Comparison of ENCODE assay signal across 16 mouse cellular contexts in the genomic region with DNA sequence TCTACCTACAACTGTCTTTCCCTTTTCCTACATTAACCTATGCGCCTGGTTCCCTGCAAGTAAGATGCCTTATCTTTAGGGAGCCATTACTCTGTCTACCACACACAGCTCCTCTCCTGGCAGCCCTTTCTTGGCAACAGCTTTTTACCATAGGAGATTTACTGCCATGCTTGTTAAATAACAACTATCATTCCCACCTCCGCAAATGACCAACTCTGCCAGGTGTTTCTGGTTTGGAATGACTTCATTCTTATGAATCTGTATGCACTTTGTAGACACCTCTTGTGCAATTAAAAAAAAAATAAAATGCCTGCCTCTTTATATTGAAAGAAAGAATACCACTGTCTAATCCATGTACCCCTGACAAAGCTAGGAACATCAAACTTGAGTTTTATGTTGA.
DNase-seq lines count a peak whose midpoint lies in the region; ATAC-seq and TF ChIP-seq lines count a peak whose summit lies in the region.
"Had no signal": no experiment of that assay in that cellular context is flagged by ENCODE, and none has a peak within 500 bp of the region (broad histone marks: within the 10 kb centered on the region; RNA-seq: fewer than 3 reads in every experiment).

No protein-coding gene starts in this region.

- no peaks in the 10 kb centered on the region for H3K9me3 ChIP-seq in hindbrain, embryonic 15.5 days
- no peaks in the 10 kb centered on the region for H3K9me3 ChIP-seq in hindbrain, embryonic 11.5 days (ENCODE audit: control insufficient read depth, low read length)
- no peaks in the 10 kb centered on the region for H3K9me3 ChIP-seq in limb, embryonic 13.5 days
- H3K9me3 ChIP-seq: limb, embryonic 15.5 days; liver, embryonic 15.5 days had no signal

- H3K4me3 ChIP-seq in hindbrain, embryonic 15.5 days, result no peak overlapping the region
- H3K4me3 ChIP-seq in hindbrain, embryonic 11.5 days (ENCODE audit: low read depth, low read length), result no peak overlapping the region
- H3K4me3 ChIP-seq in limb, embryonic 13.5 days, result no peak overlapping the region
- H3K4me3 ChIP-seq in kidney, adult 2 months (ENCODE audit: insufficient read depth, low read depth, low read length), result no peak overlapping the region
- H3K4me3 ChIP-seq: heart, embryonic 12.5 days; limb, embryonic 15.5 days; liver, embryonic 15.5 days had no signal

- no peak for TF ChIP-seq POLR2A in kidney, adult 2 months (IDR thresholded peaks at IDR 0.05; ENCODE audit: low read depth, low read length)

- H3K4me2 ChIP-seq in hindbrain, embryonic 15.5 days, result no peak overlapping the region
- H3K4me2 ChIP-seq in hindbrain, embryonic 11.5 days (replicated peaks; ENCODE audit: low read depth, low read length), result no peak overlapping the region
- no peak overlapping the region for H3K4me2 ChIP-seq in limb, embryonic 13.5 days (replicated peaks)
- H3K4me2 ChIP-seq: heart, embryonic 12.5 days; limb, embryonic 15.5 days; liver, embryonic 15.5 days had no signal

- no peaks in the 10 kb centered on the region for H3K36me3 ChIP-seq in hindbrain, embryonic 15.5 days
- H3K36me3 ChIP-seq in hindbrain, embryonic 11.5 days (ENCODE audit: control insufficient read depth, insufficient read depth, low read length), result no peaks in the 10 kb centered on the region
- H3K36me3 ChIP-seq in limb, embryonic 13.5 days, result no peaks in the 10 kb centered on the region
- no peaks in the 10 kb centered on the region for H3K36me3 ChIP-seq in kidney, adult 2 months (ENCODE audit: control insufficient read depth, insufficient read depth, low read length)
- H3K36me3 ChIP-seq: heart, embryonic 12.5 days; limb, embryonic 15.5 days; liver, embryonic 15.5 days had no signal

- no peak overlapping the region for H3K9ac ChIP-seq in hindbrain, embryonic 15.5 days
- no peak overlapping the region for H3K9ac ChIP-seq in hindbrain, embryonic 11.5 days (ENCODE audit: low read depth, low read length)
- no peak overlapping the region for H3K9ac ChIP-seq in limb, embryonic 13.5 days
- H3K9ac ChIP-seq: heart, embryonic 12.5 days; limb, embryonic 15.5 days; liver, embryonic 15.5 days had no signal

- DNase-seq in hindbrain, embryonic 11.5 days (ENCODE audit: low spot score), result no peak
- DNase-seq in fat pad, adult 2 months (ENCODE audit: extremely low read depth, low read depth, low spot score), result peak; percentile 95
- DNase-seq in forelimb bud, embryonic 11.5 days (ENCODE audit: low read depth, low spot score), result peak; percentile 47
- DNase-seq in spleen, adult 18-20 months, result no peak
- DNase-seq in kidney, adult 2 months, result no peak
- no peak for DNase-seq in kidney, adult 11 months
- DNase-seq: adrenal gland, adult 2 months; B cell, adult 2 months; cerebellum, adult 8-10 months; heart, postnatal 36 days; thymus, postnatal 36 days had no signal

- H3K27ac ChIP-seq in hindbrain, embryonic 15.5 days (replicated peaks), result peak overlapping the region; percentile 73
- H3K27ac ChIP-seq in hindbrain, embryonic 11.5 days (ENCODE audit: low read depth, low read length), result no peak overlapping the region
- peak overlapping the region; percentile 55; the same call in 1 of the 2 replicates for H3K27ac ChIP-seq in limb, embryonic 13.5 days
- H3K27ac ChIP-seq in kidney, adult 2 months (ENCODE audit: insufficient read depth, low read depth, low read length), result no peak overlapping the region
- H3K27ac ChIP-seq: limb, embryonic 15.5 days; liver, embryonic 15.5 days had no signal

- ATAC-seq in hindbrain, embryonic 15.5 days (ENCODE audit: low FRiP score, low read depth), result no peak
- ATAC-seq in hindbrain, embryonic 11.5 days (ENCODE audit: low FRiP score), result no peak
- no peak for ATAC-seq in limb, embryonic 13.5 days (ENCODE audit: low FRiP score, low read depth)

- TF ChIP-seq CTCF in kidney, adult 2 months (conservative IDR thresholded peaks at IDR 0.05; ENCODE audit: insufficient read depth, insufficient read length, low read depth, low read length), result no peak

- no peaks in the 10 kb centered on the region for H3K27me3 ChIP-seq in hindbrain, embryonic 15.5 days
- no peaks in the 10 kb centered on the region for H3K27me3 ChIP-seq in hindbrain, embryonic 11.5 days (ENCODE audit: control insufficient read depth, insufficient read depth, low read length)
- H3K27me3 ChIP-seq in limb, embryonic 13.5 days, result peaks cover 20% of the 10 kb centered on the region; the same call in 1 of the 2 replicates
- no peaks in the 10 kb centered on the region for H3K27me3 ChIP-seq in kidney, adult 2 months (replicated peaks; ENCODE audit: control insufficient read depth, insufficient read depth, low read length)
- H3K27me3 ChIP-seq: heart, embryonic 12.5 days; limb, embryonic 15.5 days; liver, embryonic 15.5 days had no signal

- WGBS in hindbrain, embryonic 15.5 days, result 66% methylated on average over 2 of the region's 2 CpGs
- 93% methylated on average over 2 of the region's 2 CpGs for WGBS in hindbrain, embryonic 11.5 days
- 26% methylated on average over 2 of the region's 2 CpGs for WGBS in limb, embryonic 13.5 days
- 64% methylated on average over 2 of the region's 2 CpGs for WGBS in kidney, adult 2 months

- H3K4me1 ChIP-seq in hindbrain, embryonic 15.5 days (replicated peaks), result peaks cover 10% of the 10 kb centered on the region
- H3K4me1 ChIP-seq in hindbrain, embryonic 11.5 days (replicated peaks; ENCODE audit: control insufficient read depth, insufficient read depth, low read length), result no peaks in the 10 kb centered on the region
- H3K4me1 ChIP-seq in limb, embryonic 13.5 days, result peaks cover 36% of the 10 kb centered on the region
- no peaks in the 10 kb centered on the region for H3K4me1 ChIP-seq in kidney, adult 2 months (ENCODE audit: control insufficient read depth, insufficient read depth, low read length)
- H3K4me1 ChIP-seq: liver, embryonic 15.5 days had no signal

Comparison
In these comparisons a context has a peak if more than half of its experiments do, and no peak if none do; other contexts are left out.
1. H3K27ac ChIP-seq: peak in hindbrain, embryonic 15.5 days (single experiment) and limb, embryonic 13.5 days (single experiment); none in hindbrain, embryonic 11.5 days (single experiment) and kidney, adult 2 months (single experiment).
2. DNase-seq: peak in fat pad, adult 2 months (single experiment) and forelimb bud, embryonic 11.5 days (single experiment); none in hindbrain, embryonic 11.5 days (single experiment), spleen, adult 18-20 months (0 of 2), kidney, adult 2 months (single experiment) and kidney, adult 11 months (single experiment).